Mouse (Mus musculus) stomach, embryonic 14.5 days (tissue): ENCODE measurements at regions not wholly inside any gene's neighbourhood (a gene's known extent, or its start where the extent isn't known, plus 50 kb on each side); places are given as distances from the start of the nearest gene placed in this dataset.
A peak's percentile ranks its signal among the peaks of the same experiment; 100 is the strongest.

Experiments
- ATAC-seq: fragments of 200-750 bp; cut with Nextera tagmentation; 2 replicates; pipeline ENCODE4 v1.8.0; 2017; ENCODE audit warnings: low read depth, moderate TSS enrichment; ENCODE audit not compliant: insufficient number of reproducible peaks, insufficient read depth, low FRiP score
- H3K27ac ChIP-seq: fragments of 300-500 bp; sonication (generic); 2 replicates; pipeline ENCODE4 v1.5.1; 2014; ENCODE audit warnings: mild to moderate bottlenecking, low read length, moderate library complexity, mixed read lengths
- H3K27me3 ChIP-seq: fragments of 300-500 bp; sonication (generic); 2 replicates; pipeline ENCODE4 v1.6.1; 2014; ENCODE audit warnings: low read length, control low read depth, mixed read lengths; ENCODE audit not compliant: control insufficient read depth, insufficient read depth
- H3K36me3 ChIP-seq: fragments of 300-500 bp; sonication (generic); 2 replicates; pipeline ENCODE4 v1.6.1; 2014; ENCODE audit warnings: mild to moderate bottlenecking, control low read depth, low read length, moderate library complexity, mixed read lengths; ENCODE audit not compliant: control insufficient read depth, insufficient read depth
- H3K4me1 ChIP-seq: fragments of 300-500 bp; sonication (generic); 2 replicates; pipeline ENCODE4 v1.6.1; 2014; ENCODE audit warnings: low read length, control low read depth, mixed read lengths; ENCODE audit not compliant: control insufficient read depth, insufficient read depth
- H3K4me2 ChIP-seq: fragments of 300-500 bp; sonication (generic); replicated peaks from 2 replicates; pipeline ENCODE4 v1.6.1; 2014; ENCODE audit warnings: low read depth, low read length, control low read depth
- H3K4me3 ChIP-seq: fragments of 300-500 bp; sonication (generic); 2 replicates; pipeline ENCODE4 v1.5.1; 2014; ENCODE audit warnings: low read depth, low read length, control low read depth
- H3K9ac ChIP-seq: fragments of 300-500 bp; sonication (generic); replicated peaks from 2 replicates; pipeline ENCODE4 v1.6.1; 2014; ENCODE audit warnings: low read depth, mild to moderate bottlenecking, control low read depth, low read length, moderate library complexity, mixed read lengths
- H3K9me3 ChIP-seq: fragments of 300-500 bp; sonication (generic); 2 replicates; pipeline ENCODE4 v1.6.1; 2016; ENCODE audit warnings: low read depth, low read length, control low read depth; ENCODE audit not compliant: control insufficient read depth
- WGBS: fragments of 180-500 bp; shearing (Covaris S2); extraction: QIAGEN DNeasy Blood & Tissue Kit; methylation state at CpG from one replicate; pipeline ENCODE4 v1.1.7; 2014; 5-methylcytosine and 5-hydroxymethylcytosine counted together

- Histone ChIP-seq H3K27ac (no peak overlapping the region), H3K36me3 (no peaks in the 10 kb centered on the region), H3K9me3 (no peaks in the 10 kb centered on the region), H3K4me3 (no peak overlapping the region), H3K4me2 (no peak overlapping the region), H3K4me1 (no peaks in the 10 kb centered on the region), H3K9ac (no peak overlapping the region), H3K27me3 (no peaks in the 10 kb centered on the region)
- 55% methylated on average over 3 of the region's 3 CpGs for WGBS
- no peak for ATAC-seq
Measured at GRCm38 (mm10) chr6:15865271-15865670, 144.8 kb downstream of the Mdfic start.

DNA sequence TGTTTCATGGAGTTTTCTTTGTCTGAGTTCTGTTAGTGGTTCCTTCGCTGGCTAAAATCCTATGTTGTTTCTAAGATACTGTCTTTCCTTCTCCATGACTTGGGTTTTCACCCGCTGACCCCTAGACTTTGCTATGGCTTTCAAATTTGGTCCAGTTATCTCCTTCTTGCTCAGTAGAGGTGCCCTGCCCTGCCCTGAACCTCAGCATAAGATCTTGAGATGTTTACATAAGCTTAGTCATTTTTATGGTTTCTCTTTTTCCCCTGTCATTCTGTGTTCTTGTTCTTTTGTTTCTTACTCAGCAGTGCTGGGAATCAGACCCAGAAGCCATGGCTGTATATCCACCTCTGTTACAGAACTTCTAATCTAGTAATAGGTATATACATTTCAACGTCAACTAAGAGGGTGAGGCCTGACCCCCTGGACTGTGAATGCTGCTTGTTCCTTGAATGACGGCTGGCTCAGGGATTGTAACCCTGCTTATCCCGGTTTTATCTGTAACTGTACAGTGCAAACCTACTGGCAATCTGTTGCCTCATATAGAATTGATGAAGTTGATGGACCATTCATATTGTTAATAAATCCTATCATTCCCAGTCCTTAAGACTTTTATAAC lies 161.9 kb downstream of the Mdfic start:
- Histone ChIP-seq H3K27me3 (no peaks in the 10 kb centered on the region), H3K4me1 (no peaks in the 10 kb centered on the region), H3K4me3 (no peak overlapping the region), H3K27ac (no peak overlapping the region), H3K4me2 (no peak overlapping the region), H3K9me3 (no peaks in the 10 kb centered on the region), H3K36me3 (no peaks in the 10 kb centered on the region), H3K9ac (no peak overlapping the region)
- WGBS, result 71% methylated on average over 5 of the region's 5 CpGs
- ATAC-seq, result no peak

DNA sequence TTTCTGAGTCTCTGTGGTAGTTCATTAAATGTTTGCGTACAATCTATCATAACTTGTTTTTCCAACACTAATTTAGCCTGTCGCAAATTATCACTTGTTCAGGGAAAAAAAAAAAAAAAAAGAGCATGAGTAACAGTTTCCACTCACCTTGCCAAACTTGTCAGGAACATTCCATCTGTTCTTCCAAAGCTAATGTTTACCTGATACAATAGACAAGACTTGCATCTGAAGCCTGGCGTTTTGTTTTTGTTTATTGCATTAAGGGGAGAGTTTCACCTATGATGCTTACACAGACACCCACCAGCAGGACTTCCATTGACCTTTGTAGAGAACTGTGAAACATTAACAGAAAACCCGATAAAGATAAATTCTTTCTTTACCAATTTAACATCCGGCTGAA lies 172.6 kb downstream of the Mdfic start:
- H3K27ac ChIP-seq, result no peak overlapping the region
- H3K36me3 ChIP-seq, result no peaks in the 10 kb centered on the region
- no peaks in the 10 kb centered on the region for H3K9me3 ChIP-seq
- H3K4me1 ChIP-seq, result no peaks in the 10 kb centered on the region
- no peak for ATAC-seq
- 62% methylated on average over 5 of the region's 5 CpGs for WGBS
- no peaks in the 10 kb centered on the region for H3K27me3 ChIP-seq
- H3K4me3 ChIP-seq, result no peak overlapping the region
- no peak overlapping the region for H3K9ac ChIP-seq
- no peak overlapping the region for H3K4me2 ChIP-seq

DNA sequence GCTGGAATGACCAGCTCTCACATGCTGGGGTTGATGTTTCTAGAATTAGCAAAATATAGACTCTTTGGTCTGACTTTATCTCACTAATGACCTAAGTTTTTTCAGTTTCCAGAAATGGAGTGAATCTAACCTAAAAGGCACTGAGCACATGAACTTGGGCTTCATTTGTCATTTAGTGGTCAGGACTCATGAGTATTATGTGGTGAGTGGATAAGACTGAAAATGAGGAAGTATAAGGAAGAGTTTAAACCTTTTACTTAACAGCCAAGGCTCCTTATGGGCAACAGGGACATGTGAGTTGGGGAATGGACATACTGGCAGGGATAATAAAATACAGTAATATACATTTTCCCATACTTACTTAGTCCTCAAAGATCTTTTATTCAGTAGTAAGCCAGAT lies 180.0 kb downstream of the Mdfic start:
- Histone ChIP-seq H3K27ac (no peak overlapping the region), H3K4me2 (no peak overlapping the region), H3K27me3 (no peaks in the 10 kb centered on the region), H3K4me3 (no peak overlapping the region), H3K36me3 (no peaks in the 10 kb centered on the region), H3K4me1 (no peaks in the 10 kb centered on the region), H3K9me3 (no peaks in the 10 kb centered on the region), H3K9ac (no peak overlapping the region)
- ATAC-seq, result no peak

DNA sequence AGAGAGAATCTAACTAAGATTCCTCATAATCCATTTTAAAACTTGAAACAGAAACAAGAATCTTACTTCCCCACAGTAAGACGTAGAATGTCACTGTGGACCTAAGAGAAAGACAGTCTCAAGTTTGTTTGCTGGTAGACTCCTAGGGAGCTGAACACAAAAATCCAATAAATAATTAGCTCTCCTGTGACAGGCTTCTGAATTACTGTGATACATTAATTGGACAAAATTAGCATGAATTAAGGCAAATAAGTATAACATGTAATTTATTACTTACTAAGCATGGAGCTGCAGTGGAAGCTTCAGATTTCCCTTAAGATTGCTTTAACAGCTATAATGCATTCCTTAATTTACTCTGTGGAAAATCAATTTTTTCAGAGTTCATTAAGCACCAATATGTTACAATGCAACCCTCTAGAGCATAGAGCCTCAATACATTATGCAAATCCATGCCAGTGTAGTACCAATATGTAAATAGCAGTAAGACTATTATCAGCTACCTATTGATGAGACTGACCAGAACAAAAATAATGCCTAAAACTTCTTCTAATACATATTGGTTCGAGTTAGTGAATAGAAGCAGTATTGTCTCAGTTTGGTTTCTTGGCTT lies 182.3 kb downstream of the Mdfic start:
- Histone ChIP-seq H3K27ac (no peak overlapping the region), H3K27me3 (no peaks in the 10 kb centered on the region), H3K4me3 (no peak overlapping the region), H3K4me2 (no peak overlapping the region), H3K4me1 (no peaks in the 10 kb centered on the region), H3K9ac (no peak overlapping the region), H3K36me3 (no peaks in the 10 kb centered on the region), H3K9me3 (no peaks in the 10 kb centered on the region)
- no peak for ATAC-seq
- 47% methylated on average over 2 of the region's 2 CpGs for WGBS

GRCm38 (mm10) chr6:15910420-15911167 lies 190.1 kb downstream of the Mdfic start:
- no peak overlapping the region for H3K9ac ChIP-seq
- 48% methylated on average over 1 of the region's 1 CpGs for WGBS
- H3K4me2 ChIP-seq, result no peak overlapping the region
- H3K27me3 ChIP-seq, result no peaks in the 10 kb centered on the region
- no peaks in the 10 kb centered on the region for H3K4me1 ChIP-seq
- no peak overlapping the region for H3K4me3 ChIP-seq
- H3K9me3 ChIP-seq, result no peaks in the 10 kb centered on the region
- no peak overlapping the region for H3K27ac ChIP-seq
- no peaks in the 10 kb centered on the region for H3K36me3 ChIP-seq
- peak; percentile 37; the same call in 1 of the 2 replicates for ATAC-seq

GRCm38 (mm10) chr6:15929650-15930049 lies 209.2 kb downstream of the Mdfic start:
- H3K4me2 ChIP-seq, result no peak overlapping the region
- H3K9ac ChIP-seq, result no peak overlapping the region
- H3K4me1 ChIP-seq, result no peaks in the 10 kb centered on the region
- no peak overlapping the region for H3K27ac ChIP-seq
- H3K9me3 ChIP-seq, result no peaks in the 10 kb centered on the region
- 90% methylated on average over 2 of the region's 2 CpGs for WGBS
- H3K27me3 ChIP-seq, result no peaks in the 10 kb centered on the region
- no peaks in the 10 kb centered on the region for H3K36me3 ChIP-seq
- H3K4me3 ChIP-seq, result no peak overlapping the region
- ATAC-seq, result no peak

DNA sequence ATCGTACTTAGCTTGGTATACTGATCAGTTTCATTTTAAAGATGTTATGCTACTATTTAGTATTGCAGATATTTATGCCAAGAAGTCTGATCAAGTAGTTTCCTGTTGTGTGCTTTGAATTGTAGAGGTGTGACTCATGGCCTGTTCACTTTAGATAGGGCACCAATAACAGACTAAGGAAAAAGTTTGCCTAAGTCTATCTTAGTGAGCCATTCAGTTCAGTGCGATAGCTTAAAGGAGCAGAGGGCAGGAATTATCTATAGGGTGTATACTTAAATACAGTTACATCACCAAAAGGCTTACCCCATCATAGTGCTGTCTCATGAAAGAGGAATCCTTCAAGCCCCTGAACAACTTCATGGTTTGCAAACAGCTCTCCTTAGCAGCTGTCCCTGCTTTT lies 229.8 kb downstream of the Mdfic start:
- ATAC-seq, result no peak
- Histone ChIP-seq H3K9me3 (no peaks in the 10 kb centered on the region), H3K4me2 (no peak overlapping the region), H3K36me3 (no peaks in the 10 kb centered on the region), H3K27me3 (no peaks in the 10 kb centered on the region), H3K27ac (no peak overlapping the region), H3K9ac (no peak overlapping the region), H3K4me3 (no peak overlapping the region), H3K4me1 (no peaks in the 10 kb centered on the region)
- 76% methylated on average over 2 of the region's 2 CpGs for WGBS
